Mouse (Mus musculus) mouse embryonic stem cell (cell line): ENCODE results near the gene 9130230L23Rik.
"Not testable (repeated sequence)": the region's sequence is repeated elsewhere in the genome, so short reads cannot be mapped to it uniquely, and the experiment has no call there.

Experiments
- in situ Hi-C, 2 experiments: fragments of 300-500 bp; cut with MboI; formaldehyde crosslinking; loops; 1 replicate in 1 of 2; 3 replicates in 1 of 2; pipeline ENCODE4 v1.14.3; 2019 to 2020; ENCODE audit warnings: low sequenced_read_pairs in 2 of 2, low pct_unique_long_range_greater_than_20kb in 1 of 2, mixed read lengths in 1 of 2; ENCODE audit not compliant: unreplicated experiment in 1 of 2

Gene 9130230L23Rik

DNA sequence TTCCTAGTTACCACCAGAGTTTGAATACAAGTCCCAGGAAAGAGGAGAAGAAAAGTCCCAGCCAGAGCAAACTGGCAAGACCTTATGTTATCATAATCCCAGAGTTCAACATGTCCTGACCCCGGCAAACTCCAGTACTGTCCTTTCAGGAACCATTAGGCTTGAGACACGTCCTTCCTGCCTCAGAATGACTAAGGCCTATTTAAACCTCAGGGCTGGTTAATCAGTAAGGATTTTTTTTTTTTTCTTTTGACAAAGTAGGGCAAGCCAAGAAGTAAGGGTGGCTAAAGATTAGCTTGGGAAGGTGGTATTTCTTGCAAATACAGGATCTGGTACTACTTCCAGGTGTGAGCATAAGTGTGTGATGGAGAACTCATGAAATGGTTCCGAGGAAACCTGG, 9.9 kb upstream of the 9130230L23Rik start:
- in situ Hi-C loops = no loop called here

DNA sequence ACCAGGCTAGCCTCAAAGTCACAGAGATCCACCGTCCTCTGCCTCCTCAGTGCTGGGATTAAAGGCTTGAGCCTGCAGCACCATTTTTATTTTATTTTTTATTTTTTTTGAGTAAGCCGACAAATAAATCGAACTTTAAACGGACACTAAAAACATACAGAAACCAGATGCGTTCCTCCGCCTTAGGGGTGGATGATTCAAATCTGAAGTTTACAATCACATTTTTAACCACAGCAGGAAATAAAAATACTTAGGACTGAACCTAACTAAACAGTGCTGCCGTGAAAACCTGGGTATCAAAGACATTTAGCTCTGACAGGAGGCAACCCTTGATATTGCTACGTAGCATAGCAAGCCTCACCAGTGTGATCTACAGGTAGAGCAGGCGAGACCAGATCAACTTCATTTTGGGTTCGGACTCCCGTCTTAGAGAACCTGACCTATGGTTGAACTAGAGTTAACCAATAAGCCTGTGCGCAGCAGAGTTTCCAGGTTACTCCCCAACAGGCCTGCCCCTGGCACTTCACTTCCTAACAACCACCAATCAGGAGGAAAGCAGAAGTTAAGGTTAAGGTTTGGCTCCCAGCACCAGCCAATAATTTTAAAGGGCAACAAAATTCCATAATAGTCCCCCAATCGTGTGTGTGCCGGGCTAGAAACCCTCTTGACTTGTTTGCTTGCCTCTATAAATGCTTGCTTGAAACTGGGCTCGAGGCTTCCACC, 4.3 kb upstream of the 9130230L23Rik start:
- in situ Hi-C loops = no loop called here

DNA sequence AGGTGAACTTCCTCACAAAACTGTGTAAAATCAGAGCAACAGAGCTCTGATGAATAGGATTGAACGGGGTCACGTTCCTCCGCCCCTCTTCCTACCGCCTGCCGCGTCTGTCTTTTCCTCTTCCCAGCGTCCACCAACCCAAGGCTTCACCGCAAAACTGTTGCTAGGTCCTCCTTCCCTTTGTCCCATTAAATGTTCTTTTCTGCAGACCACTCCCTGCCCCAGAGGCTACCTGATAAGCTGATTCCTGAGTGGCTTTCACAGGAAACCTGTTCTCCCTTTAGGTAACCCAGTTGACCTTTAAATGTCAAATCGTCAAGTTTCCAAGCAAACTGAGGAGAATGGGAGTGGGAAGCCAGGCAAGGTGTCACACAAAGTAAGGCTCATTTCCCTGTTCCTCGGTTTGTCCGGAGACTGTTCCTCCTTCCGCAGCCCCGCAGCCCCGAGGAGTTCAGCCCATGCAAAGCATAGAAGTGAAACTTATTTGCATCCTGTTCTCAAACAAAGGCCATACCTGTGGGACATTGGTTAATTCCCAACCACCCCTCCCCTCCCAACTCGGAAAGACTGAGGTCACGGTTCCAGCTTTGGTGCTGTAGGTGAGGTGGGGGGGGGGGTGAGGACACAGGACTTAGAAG, 1.1 kb upstream of the 9130230L23Rik start:
- in situ Hi-C loops = no loop called here

DNA sequence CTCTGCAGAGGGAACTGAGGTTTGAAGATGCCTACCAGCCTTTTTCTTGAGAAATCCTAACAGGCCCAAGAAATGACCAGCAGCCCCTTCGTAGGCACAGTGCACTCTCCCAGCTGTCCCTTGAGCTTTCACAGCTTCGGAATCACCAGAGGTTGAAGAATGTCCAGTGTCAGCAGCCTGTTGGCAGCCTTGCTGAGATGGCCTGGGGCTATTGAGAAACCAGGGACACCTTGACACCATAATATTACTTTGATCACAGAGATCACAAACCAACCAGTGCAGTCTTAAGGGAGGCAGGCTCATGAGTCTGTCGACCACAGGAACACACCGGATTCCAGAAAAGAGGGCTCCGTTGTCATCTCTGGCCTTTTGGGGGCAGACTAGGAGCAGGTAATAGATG, 2.9 kb downstream of the 9130230L23Rik start:
- in situ Hi-C loops = no loop called here

DNA sequence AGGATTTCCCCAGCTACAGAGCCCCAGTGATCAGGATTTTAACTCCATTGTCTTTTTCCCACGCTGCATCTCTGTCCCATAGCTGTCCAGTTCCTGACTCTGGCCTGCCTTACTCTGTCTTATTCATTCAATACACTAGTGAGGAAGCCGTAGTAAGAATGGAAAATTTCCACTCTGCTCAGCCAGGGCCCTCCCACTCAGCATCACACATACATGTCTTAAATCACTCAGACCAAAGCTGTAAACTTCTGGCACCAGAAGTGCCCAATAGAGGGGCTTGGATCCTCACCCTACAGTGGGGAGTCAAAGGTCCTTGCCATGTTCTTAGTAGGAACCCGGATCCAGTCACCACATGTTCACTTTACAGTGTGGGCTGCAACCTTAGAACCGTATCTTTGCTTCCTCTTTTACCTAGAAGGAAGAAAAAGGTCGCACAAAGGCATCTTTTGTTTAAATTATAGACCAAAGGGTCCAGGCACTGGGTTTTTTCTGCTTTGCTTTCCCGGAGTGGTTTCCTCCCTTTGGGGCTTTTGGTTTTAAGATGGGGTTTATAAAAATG, 3.4 kb downstream of the 9130230L23Rik start:
- in situ Hi-C loops = no loop called here

DNA sequence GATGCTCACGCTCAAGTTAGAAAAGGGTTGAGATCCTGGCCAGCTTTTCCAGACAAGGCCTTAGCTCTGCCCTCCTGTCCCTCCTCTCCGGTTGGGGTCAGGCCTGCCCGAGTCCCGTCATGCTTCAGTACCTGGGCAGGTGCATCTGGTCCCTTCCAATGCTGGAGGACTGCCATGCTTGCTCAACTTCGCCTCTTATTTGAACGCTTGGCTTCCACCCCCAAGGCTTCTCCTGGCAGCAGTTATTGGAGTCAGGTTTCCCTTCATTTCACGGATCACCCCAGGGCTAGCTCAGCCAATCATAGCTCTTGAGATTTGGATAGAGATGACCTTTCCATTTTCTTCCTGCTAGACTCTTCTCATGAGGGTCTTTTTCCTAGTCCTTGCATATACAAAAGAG, 4.0 kb downstream of the 9130230L23Rik start:
- in situ Hi-C loops = no loop called here

DNA sequence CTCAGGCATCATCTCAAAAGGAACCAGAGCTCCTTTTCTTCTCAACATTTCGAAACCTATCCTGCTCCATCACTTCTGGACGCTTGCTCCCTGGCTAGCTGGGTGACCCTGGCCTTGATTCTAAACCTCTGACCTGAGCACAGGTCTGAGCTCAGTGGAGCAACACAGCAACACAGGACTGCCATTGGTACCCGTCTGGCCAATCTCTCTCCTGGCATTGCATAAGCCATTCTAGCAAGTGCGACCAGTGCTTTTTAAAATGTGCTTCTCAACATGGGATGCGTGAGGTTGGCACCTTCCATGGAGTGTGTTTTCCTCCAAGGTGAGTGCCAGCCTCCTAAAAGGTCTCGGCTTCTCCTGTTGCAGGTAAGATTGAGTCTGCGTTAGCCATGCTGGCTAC, 5.0 kb downstream of the 9130230L23Rik start:
- in situ Hi-C loops = no loop called here

DNA sequence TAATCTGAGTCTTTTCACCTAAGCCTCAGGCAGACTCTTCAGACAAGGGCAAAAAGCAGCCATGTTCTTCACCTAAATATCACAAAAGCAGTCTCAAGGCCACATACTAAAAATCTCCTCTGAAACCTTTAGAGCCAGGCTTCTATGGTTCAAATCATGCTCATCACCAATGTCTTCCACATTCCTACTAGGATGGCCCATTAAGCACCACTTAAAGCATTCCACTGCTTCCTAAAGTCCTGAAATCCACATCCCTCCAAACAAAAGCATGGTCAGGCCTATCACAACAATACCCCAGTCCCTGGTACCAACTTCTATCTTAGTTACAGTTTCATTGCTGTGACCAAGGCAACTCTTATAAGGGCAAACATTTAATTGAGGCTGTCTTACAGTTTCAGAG, 6.3 kb downstream of the 9130230L23Rik start:
- in situ Hi-C loops = no loop called here

DNA sequence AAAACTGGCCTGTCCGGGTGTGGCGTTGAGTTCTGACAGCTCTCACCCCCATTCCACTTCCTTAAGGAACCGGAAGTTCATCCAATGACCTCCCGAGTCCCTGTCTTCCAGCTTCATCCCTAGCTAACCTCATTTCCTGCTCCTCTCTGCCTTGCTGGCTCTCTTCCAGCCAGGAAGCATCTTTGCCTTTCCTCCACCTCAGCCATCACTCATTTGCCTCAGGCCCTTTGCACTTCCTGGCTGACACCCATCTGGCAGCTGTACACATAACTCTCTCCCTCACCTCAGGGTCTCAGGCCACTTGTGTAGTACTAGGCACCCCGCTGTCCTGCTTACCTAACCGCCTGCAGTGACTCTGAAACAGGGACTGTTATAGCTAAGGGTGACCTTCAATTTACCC, 9.4 kb downstream of the 9130230L23Rik start:
- in situ Hi-C loops = no loop called here

DNA sequence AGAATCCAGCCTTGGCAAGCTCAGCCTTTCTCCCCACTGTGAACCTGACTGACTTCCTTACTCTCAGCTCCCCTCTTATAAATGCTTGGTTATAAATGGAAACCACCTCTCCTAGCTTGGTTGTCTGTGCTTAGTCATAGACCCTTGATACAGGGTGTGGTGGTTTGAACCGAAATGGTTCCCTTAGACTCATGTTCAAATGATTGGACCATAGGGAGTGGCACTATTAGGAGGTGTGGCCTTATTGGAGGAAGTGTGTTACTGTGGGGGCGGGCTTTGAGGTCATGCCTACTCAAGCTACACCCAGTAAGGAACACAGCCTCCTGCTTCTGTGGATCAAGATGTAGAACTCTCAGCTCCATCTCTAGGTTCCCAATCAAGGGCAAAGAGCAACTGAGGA, 12.9 kb downstream of the 9130230L23Rik start:
- in situ Hi-C loops = no loop called here

DNA sequence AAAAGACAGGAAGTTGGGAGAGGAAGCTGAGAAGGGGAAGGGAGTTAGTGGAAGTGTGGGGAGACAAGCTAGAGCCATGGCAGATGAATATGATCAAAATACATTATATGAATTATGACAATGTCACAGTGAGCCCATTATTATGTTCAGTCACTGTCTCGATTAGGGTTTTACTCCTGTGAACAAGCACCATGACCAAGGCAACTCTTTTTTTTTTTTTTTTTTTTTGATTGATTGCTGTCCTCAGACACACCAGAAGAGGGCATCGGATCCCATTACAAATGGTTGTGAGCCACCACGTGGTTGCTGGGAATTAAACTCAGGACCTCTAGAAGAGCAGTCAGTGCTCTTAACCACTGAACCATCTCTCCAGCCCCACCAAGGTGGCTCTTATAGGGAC, 17.1 kb downstream of the 9130230L23Rik start:
- in situ Hi-C loops = not testable (repeated sequence)

DNA sequence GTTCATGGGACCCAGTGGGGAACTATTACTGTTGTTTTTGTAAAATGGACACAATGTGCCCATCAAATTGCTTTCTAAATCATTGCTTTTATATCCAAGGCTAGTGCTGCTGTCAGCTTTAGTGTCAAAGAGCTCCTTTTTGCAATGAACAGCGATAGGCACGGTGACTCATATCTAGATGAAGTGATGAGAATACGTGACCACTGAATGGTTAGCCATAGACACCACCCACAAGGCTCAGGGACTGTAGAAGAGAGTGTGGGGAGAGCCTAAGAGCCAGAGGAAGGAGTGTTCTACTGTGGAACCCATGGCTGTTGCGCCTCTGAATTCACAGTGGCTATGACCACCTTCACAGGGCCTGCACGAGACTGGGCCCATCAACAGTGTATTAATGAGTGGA, 17.7 kb downstream of the 9130230L23Rik start:
- in situ Hi-C loops = no loop called here

DNA sequence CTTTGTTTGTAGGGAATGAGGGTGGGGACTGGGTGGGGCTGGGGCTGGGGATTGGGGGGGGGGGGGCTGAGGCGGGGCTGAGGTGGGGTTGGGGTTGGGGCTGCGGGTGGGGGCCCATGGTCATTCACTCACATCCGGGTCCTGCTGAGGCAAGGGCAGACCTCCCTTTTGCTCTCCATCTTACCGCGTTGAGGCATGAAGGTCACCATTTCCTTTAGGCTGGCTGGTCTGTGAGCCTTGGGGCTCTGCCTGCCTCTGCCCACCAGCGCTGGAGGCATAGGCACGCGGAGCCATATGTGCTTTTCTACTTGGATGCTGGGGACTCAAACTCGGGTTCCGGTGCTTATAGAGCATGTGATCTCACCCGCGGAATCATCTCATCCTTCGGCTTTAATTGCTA, 28.4 kb downstream of the 9130230L23Rik start:
- in situ Hi-C loops = loop anchor here in 1 of 2 experiments (5.0 kb wide), 1 partner anchor 267 kb away; no protein-coding TSS in a partner anchor

DNA sequence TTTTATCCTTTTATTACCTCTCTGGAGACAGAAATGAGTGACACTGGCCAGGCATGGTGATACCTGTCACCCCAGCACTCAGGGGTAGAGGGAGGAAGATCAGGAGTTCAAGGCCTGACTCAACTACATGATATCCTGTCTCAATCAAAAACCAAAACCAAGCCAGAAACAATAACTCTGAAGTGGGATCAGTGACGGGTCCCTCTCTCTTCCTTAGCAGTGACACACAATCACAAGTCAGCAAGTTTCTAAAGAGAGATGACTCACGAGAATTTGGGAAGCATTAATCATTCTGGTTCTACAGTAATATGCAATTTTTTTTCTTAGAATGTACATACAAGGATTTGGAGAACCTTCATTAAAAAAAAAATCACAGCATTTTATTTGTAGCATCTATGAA, 30.9 kb downstream of the 9130230L23Rik start:
- in situ Hi-C loops = loop anchor here in 1 of 2 experiments (5.0 kb wide), 1 partner anchor 84 kb away; no protein-coding TSS in a partner anchor

DNA sequence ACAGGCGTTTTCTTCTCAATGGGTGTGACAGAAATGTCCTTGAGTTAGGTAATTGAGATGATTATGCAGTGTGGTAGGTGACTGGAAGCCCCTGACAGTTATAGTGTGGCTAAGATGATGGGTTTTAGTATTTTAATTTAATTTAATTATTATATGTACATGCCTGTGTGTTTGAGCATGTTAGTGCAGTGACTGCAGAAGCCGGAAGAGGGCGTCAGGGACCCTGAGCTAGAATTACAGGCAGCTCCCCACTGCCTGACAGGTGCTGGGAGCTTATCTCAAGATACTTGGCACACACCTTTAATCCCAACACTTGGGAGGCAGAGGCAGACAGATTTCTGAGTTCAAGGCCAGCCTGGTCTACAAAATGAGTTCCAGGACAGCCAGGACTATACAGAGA, 36.1 kb downstream of the 9130230L23Rik start:
- in situ Hi-C loops = loop anchor here in 1 of 2 experiments (10.0 kb wide), 1 partner anchor 267 kb away; no protein-coding TSS in a partner anchor

DNA sequence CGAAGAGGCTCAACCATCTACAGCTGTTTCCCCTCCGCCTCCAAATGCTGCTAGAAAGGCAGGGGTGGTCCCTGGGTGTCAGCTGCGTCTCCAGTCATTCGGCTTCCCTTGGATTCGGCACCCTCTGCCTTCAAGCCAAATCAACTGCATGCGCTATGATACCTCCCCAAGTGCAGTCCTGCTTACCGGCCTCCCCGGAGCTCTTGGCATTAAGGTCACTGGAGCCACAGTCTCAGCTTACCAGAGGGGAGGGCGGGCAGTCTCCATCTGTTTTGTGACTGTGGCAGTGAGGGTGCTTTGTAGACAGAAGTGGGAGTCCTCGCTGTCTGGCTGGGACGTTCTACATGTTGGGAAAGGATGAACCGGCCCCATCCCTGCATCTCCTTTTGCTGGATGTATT, 37.0 kb downstream of the 9130230L23Rik start:
- in situ Hi-C loops = loop anchor here in 1 of 2 experiments (10.0 kb wide), 1 partner anchor 268 kb away; no protein-coding TSS in a partner anchor

DNA sequence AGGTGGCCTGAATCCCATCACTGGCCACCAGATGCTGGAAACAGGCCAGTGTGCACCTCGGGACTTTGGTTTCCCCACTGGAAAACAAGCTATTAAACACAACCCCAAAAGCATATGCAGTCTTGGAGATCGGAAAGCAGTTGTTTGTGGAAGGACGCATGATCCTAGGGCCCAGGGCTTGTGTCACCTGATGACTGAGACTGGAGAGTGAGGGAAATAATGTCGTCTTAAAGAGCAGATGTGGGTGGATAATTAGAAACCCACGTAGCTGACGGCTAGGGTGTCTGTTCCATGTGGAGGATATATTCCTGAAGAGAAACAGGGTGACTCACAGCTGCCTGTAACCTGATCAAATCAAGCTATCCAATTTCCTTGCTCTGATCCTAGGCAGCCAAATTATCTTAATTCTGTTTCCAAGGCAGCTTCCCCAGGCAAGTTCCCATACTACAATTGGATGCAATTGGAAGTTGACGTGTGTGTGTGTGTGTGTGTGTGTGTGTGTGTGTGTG, 38.3 kb downstream of the 9130230L23Rik start:
- in situ Hi-C loops = loop anchor here in 1 of 2 experiments (10.0 kb wide), 1 partner anchor 269 kb away; no protein-coding TSS in a partner anchor

DNA sequence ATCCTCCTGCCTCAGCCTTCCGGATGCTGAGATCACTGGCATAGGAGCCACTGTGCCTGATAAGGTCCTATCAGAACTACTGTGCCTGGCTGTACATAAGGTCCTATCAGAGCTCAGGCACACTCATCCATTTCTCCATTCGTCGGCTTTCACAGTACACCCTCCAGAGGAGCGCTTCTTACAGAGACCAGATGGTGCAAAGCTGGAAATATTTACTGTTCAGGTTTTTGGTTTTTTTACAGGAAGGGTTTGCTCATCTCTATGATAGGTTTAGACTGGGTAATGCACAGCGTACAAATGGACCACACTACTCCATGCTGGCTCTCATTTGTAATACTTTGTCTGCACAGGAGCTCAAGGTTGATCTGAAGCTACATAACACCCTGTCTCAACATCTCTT, 40.8 kb downstream of the 9130230L23Rik start:
- in situ Hi-C loops = loop anchor here in 1 of 2 experiments (10.0 kb wide), 1 partner anchor 272 kb away; no protein-coding TSS in a partner anchor

DNA sequence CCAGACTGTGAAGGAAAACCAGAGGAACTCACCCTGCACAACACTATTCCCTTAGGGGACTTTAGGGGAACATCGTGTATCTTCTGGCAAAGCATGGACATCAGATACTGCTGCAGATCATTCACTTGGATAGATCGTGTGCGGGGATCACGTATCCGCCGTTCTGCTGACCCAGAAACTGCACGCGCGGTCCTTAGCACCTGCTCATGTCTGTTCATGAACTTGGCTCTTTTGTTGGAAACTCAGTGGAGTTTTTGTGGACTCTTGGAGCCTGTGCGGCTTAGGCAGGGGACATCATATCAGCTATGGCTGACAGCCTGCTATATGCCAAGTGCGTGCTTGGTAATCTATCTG, 43.5 kb downstream of the 9130230L23Rik start:
- in situ Hi-C loops = loop anchor here in 1 of 2 experiments (10.0 kb wide), 1 partner anchor 274 kb away; no protein-coding TSS in a partner anchor
